Mouse (Mus musculus) embryonic facial prominence, embryonic 12.5 days (tissue): Measurements from ENCODE around the gene Auh. TPM values are rescaled to one million over a fixed set of nuclear protein-coding genes. Genes with fewer than 3 reads are reported as not detected.

Experiments
- ATAC-seq: fragments of 200-750 bp; cut with Nextera tagmentation; 2 replicates; pipeline ENCODE4 v1.8.0; 2017; ENCODE audit not compliant: insufficient number of reproducible peaks, insufficient read depth, low FRiP score, low TSS enrichment
- H3K27ac ChIP-seq: fragments of 300-500 bp; sonication (generic); 2 replicates; pipeline ENCODE4 v1.5.1; 2016; ENCODE audit warnings: mild to moderate bottlenecking
- H3K27me3 ChIP-seq: fragments of 300-500 bp; sonication (generic); 2 replicates; pipeline ENCODE4 v1.6.1; 2016; ENCODE audit warnings: mild to moderate bottlenecking, moderate library complexity
- H3K36me3 ChIP-seq: fragments of 300-500 bp; sonication (generic); 2 replicates; pipeline ENCODE4 v1.6.1; 2016; ENCODE audit warnings: mild to moderate bottlenecking
- H3K4me1 ChIP-seq: fragments of 300-500 bp; sonication (generic); 2 replicates; pipeline ENCODE4 v1.6.1; 2016
- H3K4me2 ChIP-seq: fragments of 300-500 bp; sonication (generic); replicated peaks from 2 replicates; pipeline ENCODE4 v1.6.1; 2016; ENCODE audit warnings: mild to moderate bottlenecking, moderate library complexity
- H3K4me3 ChIP-seq: fragments of 300-500 bp; sonication (generic); 2 replicates; pipeline ENCODE4 v1.5.1; 2016; ENCODE audit warnings: mild to moderate bottlenecking
- H3K9ac ChIP-seq: fragments of 300-500 bp; sonication (generic); 2 replicates; pipeline ENCODE4 v1.6.1; 2016; ENCODE audit warnings: mild to moderate bottlenecking, moderate library complexity
- H3K9me3 ChIP-seq: fragments of 300-500 bp; sonication (generic); 2 replicates; pipeline ENCODE4 v1.6.1; 2016; ENCODE audit warnings: mild to moderate bottlenecking, moderate library complexity
- WGBS: fragments of 180-500 bp; shearing (Covaris S2); methylation state at CpG from one replicate; pipeline ENCODE4 v1.1.7; 2016; 5-methylcytosine and 5-hydroxymethylcytosine counted together
- polyA plus RNA-seq: library from polyadenylated mRNA; unstranded; fragments of >200 nt; fragmentation: Nextera tagmentation; extraction: Ambion mirVana; gene quantifications from 2 replicates; pipeline ENCODE4 v1.2.1, GENCODE M21; 2016

Auh gene
- polyA plus RNA-seq, 1 experiment from 2014 or later, result 45.3 TPM

GRCm38 (mm10) chr13:52813750-52814149, 115.7 kb downstream of the Auh start:
- H3K4me2 ChIP-seq, result no peak overlapping the region
- peaks cover 10% of the 10 kb centered on the region for H3K4me1 ChIP-seq
- no peak for ATAC-seq
- no peaks in the 10 kb centered on the region for H3K9me3 ChIP-seq
- H3K36me3 ChIP-seq, result no peaks in the 10 kb centered on the region
- 80% methylated on average over 3 of the region's 3 CpGs for WGBS
- H3K27me3 ChIP-seq, result no peaks in the 10 kb centered on the region
- H3K27ac ChIP-seq, result no peak overlapping the region
- no peak overlapping the region for H3K9ac ChIP-seq
- H3K4me3 ChIP-seq, result no peak overlapping the region

- Histone ChIP-seq H3K4me2 (no peak overlapping the region), H3K27me3 (no peaks in the 10 kb centered on the region), H3K9me3 (no peaks in the 10 kb centered on the region), H3K4me3 (no peak overlapping the region), H3K9ac (no peak overlapping the region), H3K27ac (no peak overlapping the region), H3K4me1 (0 out of 2 replicates have a peak, but pooled peaks cover 1% of the 10 kb centered on the region), H3K36me3 (no peaks in the 10 kb centered on the region)
- ATAC-seq, result no peak
- 68% methylated on average over 16 of the region's 16 CpGs for WGBS
These were observed 116.6 kb downstream of the Auh start for GRCm38 (mm10) chr13:52812549-52813515.

- Histone ChIP-seq H3K4me2 (no peak overlapping the region), H3K9ac (no peak overlapping the region), H3K4me3 (no peak overlapping the region), H3K27me3 (no peaks in the 10 kb centered on the region), H3K27ac (no peak overlapping the region), H3K4me1 (peaks cover 15% of the 10 kb centered on the region), H3K9me3 (no peaks in the 10 kb centered on the region), H3K36me3 (no peaks in the 10 kb centered on the region)
- WGBS, result 87% methylated on average over 11 of the region's 11 CpGs
- ATAC-seq, result no peak
These were observed 121.8 kb downstream of the Auh start for GRCm38 (mm10) chr13:52807722-52808121.

- Histone ChIP-seq H3K4me1 (peaks cover 15% of the 10 kb centered on the region), H3K9ac (no peak overlapping the region), H3K4me3 (no peak overlapping the region), H3K27ac (no peak overlapping the region), H3K4me2 (no peak overlapping the region), H3K9me3 (no peaks in the 10 kb centered on the region), H3K27me3 (no peaks in the 10 kb centered on the region), H3K36me3 (no peaks in the 10 kb centered on the region)
- WGBS, result 37% methylated on average over 4 of the region's 4 CpGs
- ATAC-seq, result no peak
These were observed 123.5 kb downstream of the Auh start for GRCm38 (mm10) chr13:52806029-52806428.

- H3K36me3 ChIP-seq, result no peaks in the 10 kb centered on the region
- H3K4me1 ChIP-seq, result peaks cover 15% of the 10 kb centered on the region
- no peak overlapping the region for H3K27ac ChIP-seq
- 60% methylated on average over 6 of the region's 6 CpGs for WGBS
- H3K4me3 ChIP-seq, result no peak overlapping the region
- H3K4me2 ChIP-seq, result no peak overlapping the region
- no peak for ATAC-seq
- no peak overlapping the region for H3K9ac ChIP-seq
- H3K27me3 ChIP-seq, result no peaks in the 10 kb centered on the region
- no peaks in the 10 kb centered on the region for H3K9me3 ChIP-seq
These were observed 123.9 kb downstream of the Auh start for GRCm38 (mm10) chr13:52805581-52805980.

- 68% methylated on average over 4 of the region's 4 CpGs for WGBS
- H3K4me3 ChIP-seq, result no peak overlapping the region
- H3K36me3 ChIP-seq, result no peaks in the 10 kb centered on the region
- no peak overlapping the region for H3K27ac ChIP-seq
- no peaks in the 10 kb centered on the region for H3K9me3 ChIP-seq
- ATAC-seq, result no peak
- no peak overlapping the region for H3K4me2 ChIP-seq
- no peaks in the 10 kb centered on the region for H3K27me3 ChIP-seq
- peaks cover 15% of the 10 kb centered on the region for H3K4me1 ChIP-seq
- no peak overlapping the region for H3K9ac ChIP-seq
These were observed 127.0 kb downstream of the Auh start for GRCm38 (mm10) chr13:52802482-52802881.

- ATAC-seq, result no peak
- no peak overlapping the region for H3K9ac ChIP-seq
- H3K36me3 ChIP-seq, result no peaks in the 10 kb centered on the region
- no peaks in the 10 kb centered on the region for H3K9me3 ChIP-seq
- peaks cover 10% of the 10 kb centered on the region for H3K4me1 ChIP-seq
- H3K27ac ChIP-seq, result no peak overlapping the region
- H3K4me3 ChIP-seq, result no peak overlapping the region
- H3K4me2 ChIP-seq, result no peak overlapping the region
- H3K27me3 ChIP-seq, result no peaks in the 10 kb centered on the region
- 59% methylated on average over 4 of the region's 4 CpGs for WGBS
These were observed 128.7 kb downstream of the Auh start for GRCm38 (mm10) chr13:52800687-52801341.

- Histone ChIP-seq H3K36me3 (no peaks in the 10 kb centered on the region), H3K4me3 (no peak overlapping the region), H3K9me3 (no peaks in the 10 kb centered on the region), H3K9ac (no peak overlapping the region), H3K4me2 (no peak overlapping the region), H3K4me1 (peaks cover 4% of the 10 kb centered on the region; the same call in 1 of the 2 replicates), H3K27me3 (no peaks in the 10 kb centered on the region), H3K27ac (no peak overlapping the region)
- no peak for ATAC-seq
- WGBS, result 86% methylated on average over 2 of the region's 2 CpGs
These were observed 129.4 kb downstream of the Auh start for GRCm38 (mm10) chr13:52800091-52800490.

DNA sequence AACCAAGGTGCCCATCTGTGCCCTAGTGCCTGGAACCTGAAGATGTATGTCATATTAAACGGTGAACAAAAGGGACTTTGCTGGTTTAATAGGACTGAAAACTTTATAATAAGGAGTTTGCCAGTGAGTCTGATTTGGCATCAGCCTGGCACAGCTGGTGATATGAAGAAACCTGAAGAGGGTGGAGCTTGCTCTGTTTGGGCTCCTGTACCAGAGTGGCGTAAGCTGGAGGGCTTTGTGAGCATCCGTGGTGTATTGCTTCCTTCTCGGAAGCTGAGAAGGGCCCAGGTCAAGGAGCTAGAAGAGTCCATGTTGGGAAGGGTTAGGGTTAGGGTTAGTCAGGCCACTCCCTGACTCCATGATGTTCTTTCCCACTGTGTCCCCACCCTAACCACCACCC, 135.2 kb downstream of the Auh start:
- Histone ChIP-seq H3K4me3 (no peak overlapping the region), H3K27ac (no peak overlapping the region), H3K9ac (no peak overlapping the region), H3K9me3 (no peaks in the 10 kb centered on the region), H3K36me3 (no peaks in the 10 kb centered on the region), H3K4me1 (no peaks in the 10 kb centered on the region), H3K27me3 (no peaks in the 10 kb centered on the region), H3K4me2 (no peak overlapping the region)
- 88% methylated on average over 4 of the region's 4 CpGs for WGBS
- ATAC-seq, result no peak

DNA sequence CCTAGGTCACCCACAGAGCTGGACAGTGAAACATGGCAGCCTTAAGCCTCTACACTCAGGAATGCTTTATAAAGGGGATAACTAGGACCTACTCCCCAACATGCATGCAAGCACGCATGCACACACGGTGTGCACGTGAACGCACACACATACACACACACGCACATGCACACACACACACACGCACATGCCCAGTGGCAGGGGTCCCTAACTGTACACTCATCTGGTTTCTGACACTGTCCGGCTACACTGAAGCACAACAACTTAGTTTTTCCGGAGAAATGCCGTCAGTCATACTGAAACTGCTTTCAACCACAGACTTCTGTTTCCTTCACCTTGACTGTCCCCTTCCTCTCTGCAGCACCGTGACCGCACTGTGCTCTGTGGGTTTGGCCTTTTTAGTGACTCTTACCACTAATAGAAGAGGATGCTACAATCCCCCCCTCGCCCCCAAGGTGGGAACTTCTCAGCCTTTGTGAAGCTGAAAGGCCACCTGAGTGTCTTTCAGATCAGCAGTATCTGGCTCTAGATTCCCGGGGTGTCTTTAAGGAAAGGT, 136.0 kb downstream of the Auh start:
- no peak overlapping the region for H3K4me2 ChIP-seq
- no peak for ATAC-seq
- H3K4me1 ChIP-seq, result no peaks in the 10 kb centered on the region
- H3K4me3 ChIP-seq, result no peak overlapping the region
- no peaks in the 10 kb centered on the region for H3K9me3 ChIP-seq
- no peaks in the 10 kb centered on the region for H3K27me3 ChIP-seq
- H3K36me3 ChIP-seq, result no peaks in the 10 kb centered on the region
- 89% methylated on average over 13 of the region's 13 CpGs for WGBS
- no peak overlapping the region for H3K27ac ChIP-seq
- H3K9ac ChIP-seq, result no peak overlapping the region

GRCm38 (mm10) chr13:52792242-52792844, 137.1 kb downstream of the Auh start:
- WGBS, result 87% methylated on average over 9 of the region's 9 CpGs
- Histone ChIP-seq H3K9me3 (0 out of 2 replicates have a peak, but pooled peaks cover 3% of the 10 kb centered on the region), H3K4me3 (no peak overlapping the region), H3K9ac (no peak overlapping the region), H3K27ac (no peak overlapping the region), H3K4me1 (no peaks in the 10 kb centered on the region), H3K27me3 (no peaks in the 10 kb centered on the region), H3K36me3 (no peaks in the 10 kb centered on the region), H3K4me2 (no peak overlapping the region)
- ATAC-seq, result no peak
